ENCODE assay signal across 8 mouse cellular contexts in the genomic region with DNA sequence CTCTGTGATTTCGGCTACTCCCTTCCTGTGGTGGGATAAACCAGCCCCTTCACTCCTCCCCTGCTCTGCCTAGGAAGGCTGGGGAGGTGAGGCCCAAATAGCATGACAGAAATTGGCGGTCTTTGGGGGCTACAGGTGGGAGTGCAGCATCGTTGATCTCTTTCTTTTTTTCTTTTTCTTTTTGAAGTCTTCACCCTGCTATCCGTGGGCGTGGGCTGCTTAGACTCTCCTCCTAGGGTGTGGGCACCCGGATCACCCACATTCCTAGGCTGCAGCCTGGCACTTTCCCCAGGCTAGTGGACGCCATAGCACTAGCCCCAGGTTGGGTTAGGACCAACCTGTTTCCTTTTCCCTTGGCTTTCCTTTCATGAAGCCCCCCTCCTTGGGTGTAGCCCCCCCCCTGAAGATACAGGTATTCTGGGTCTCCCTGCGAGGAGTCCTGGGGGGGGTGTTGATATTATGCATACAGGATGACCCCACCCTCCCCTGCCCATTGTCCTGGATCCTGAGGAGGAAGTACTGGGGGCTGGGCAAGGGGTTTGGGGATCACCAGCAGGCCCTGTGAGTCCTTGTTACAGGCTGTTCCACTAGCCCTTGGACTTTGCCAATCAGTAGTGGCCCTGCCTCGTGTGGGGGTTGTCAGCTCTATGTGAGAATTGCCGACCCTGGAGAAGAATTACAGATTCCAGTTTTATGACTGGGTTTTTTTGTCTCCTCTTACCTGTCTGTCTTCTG. TPM values are rescaled to one million over a fixed set of nuclear protein-coding genes. Genes with fewer than 3 reads are reported as not detected.
DNase-seq lines count a peak whose midpoint lies in the region; ATAC-seq and TF ChIP-seq lines count a peak whose summit lies in the region.

No protein-coding gene starts in this region.

- no peak overlapping the region for H3K27ac ChIP-seq in bone marrow, adult 2 months (ENCODE audit: control insufficient read depth, insufficient read depth, low read depth, low read length, poor library complexity)
- 0 out of 2 replicates have a peak overlapping the region, but pooled peaks have one; percentile 74 for H3K27ac ChIP-seq in liver, embryonic 13.5 days
- no peak overlapping the region for H3K27ac ChIP-seq in stomach, embryonic 14.5 days (ENCODE audit: low read length)

- no peak for ATAC-seq in liver, embryonic 13.5 days (ENCODE audit: low read depth)
- ATAC-seq in stomach, embryonic 14.5 days (ENCODE audit: insufficient number of reproducible peaks, insufficient read depth, low FRiP score, low read depth): no peak

- H3K9me3 ChIP-seq in liver, embryonic 13.5 days (replicated peaks): no peaks in the 10 kb centered on the region
- H3K9me3 ChIP-seq in stomach, embryonic 14.5 days (ENCODE audit: control insufficient read depth, low read depth, low read length): no peaks in the 10 kb centered on the region

- H3K4me1 ChIP-seq in bone marrow, adult 2 months (ENCODE audit: control insufficient read depth, insufficient read depth, low read length): no peaks in the 10 kb centered on the region; the same call in 1 of the 2 replicates
- H3K4me1 ChIP-seq in liver, embryonic 13.5 days (replicated peaks): peaks cover 36% of the 10 kb centered on the region
- peaks cover 18% of the 10 kb centered on the region; the same call in 1 of the 2 replicates for H3K4me1 ChIP-seq in stomach, embryonic 14.5 days (ENCODE audit: control insufficient read depth, insufficient read depth, low read length)

- H3K4me2 ChIP-seq in liver, embryonic 13.5 days: peak overlapping the region; percentile 96
- peak overlapping the region; percentile 84 for H3K4me2 ChIP-seq in stomach, embryonic 14.5 days (replicated peaks; ENCODE audit: low read depth, low read length)

- DNase-seq in gastrocnemius, adult 18-20 months (ENCODE audit: low spot score): peak; percentile 24
- DNase-seq in gastrocnemius, postnatal 36 days: no peak
- peak; percentile 23 to 35 for DNase-seq in heart, postnatal 36 days
- no peak for DNase-seq in liver, embryonic 13.5 days
- DNase-seq in urinary bladder, adult 2 months (ENCODE audit: low spot score): no peak
- no peak for DNase-seq in cerebellum, adult 11-12 months

- peaks cover 35% of the 10 kb centered on the region for H3K27me3 ChIP-seq in liver, embryonic 13.5 days
- no peaks in the 10 kb centered on the region for H3K27me3 ChIP-seq in stomach, embryonic 14.5 days (ENCODE audit: control insufficient read depth, insufficient read depth, low read length)

- peaks cover 24% of the 10 kb centered on the region for H3K36me3 ChIP-seq in liver, embryonic 13.5 days
- H3K36me3 ChIP-seq in stomach, embryonic 14.5 days (ENCODE audit: control insufficient read depth, insufficient read depth, low read length): peaks cover 33% of the 10 kb centered on the region

- no peak for TF ChIP-seq CTCF in bone marrow, adult 2 months (IDR thresholded peaks at IDR 0.05; ENCODE audit: control insufficient read depth, insufficient read depth, low read length)

- TF ChIP-seq POLR2A in bone marrow, adult 2 months (IDR thresholded peaks at IDR 0.05; ENCODE audit: borderline replicate concordance, control insufficient read depth, low read depth, low read length): no peak

- peak overlapping the region; percentile 84 for H3K9ac ChIP-seq in liver, embryonic 13.5 days
- peak overlapping the region; percentile 92 for H3K9ac ChIP-seq in stomach, embryonic 14.5 days (replicated peaks; ENCODE audit: low read depth, low read length)

- intact Hi-C loops in gastrocnemius, postnatal 36 days (cut with DNase I): no loop called here
- intact Hi-C loops in heart, postnatal 36 days (cut with DNase I): loop anchor here (2.0 kb wide), 1 partner anchor 47 kb away; the partner anchor contains the start of gene Pfn1

- WGBS in bone marrow, adult 2 months: 52% methylated on average over 10 of the region's 10 CpGs
- 22% methylated on average over 10 of the region's 10 CpGs for WGBS in liver, embryonic 13.5 days (ENCODE audit: insufficient replicate concordance)
- 4% methylated on average over 10 of the region's 10 CpGs for WGBS in stomach, embryonic 14.5 days

- peak overlapping the region; percentile 75 for H3K4me3 ChIP-seq in bone marrow, adult 2 months (replicated peaks; ENCODE audit: control insufficient read depth, low read depth, low read length)
- H3K4me3 ChIP-seq in liver, embryonic 13.5 days (replicated peaks): peak overlapping the region; percentile 76
- H3K4me3 ChIP-seq in stomach, embryonic 14.5 days (ENCODE audit: low read depth, low read length): peak overlapping the region; percentile 93

RNA-seq across cellular contexts. Expression of gene Kif1c, which starts 1.0 kb away (rescaled TPM):
- total RNA-seq in gastrocnemius, adult 18-20 months (2021): 100 to 1,000 TPM; 587 to 632 TPM
- 100 to 1,000 TPM; 460 to 537 TPM for total RNA-seq in gastrocnemius, postnatal 36 days (2021)
- 10.0 and 13.7 TPM in 2 replicates for polyA plus RNA-seq in bone marrow, adult 2 months (2011; ENCODE audit: insufficient read depth, insufficient read length, low replicate concordance, missing spikeins)
- total RNA-seq in heart, postnatal 36 days (2021): 100 to 1,000 TPM; 469 to 490 TPM
- polyA plus RNA-seq in liver, embryonic 13.5 days (2015; fragmentation: Nextera tagmentation; extraction: Ambion mirVana): 0.58 and 0.73 TPM in 2 replicates
- polyA plus RNA-seq in stomach, embryonic 14.5 days (2014; fragmentation: Nextera tagmentation; extraction: Ambion mirVana): 9.0 and 11.8 TPM in 2 replicates
- 77.5 and 105 TPM in 2 replicates for polyA plus RNA-seq in urinary bladder, adult 2 months (2012; rRNA removed)

RNA-seq across cellular contexts. Expression of gene Inca1, which starts 1.4 kb away (rescaled TPM):
- 1 to 10 TPM; 4.1 to 6.4 TPM for total RNA-seq in gastrocnemius, adult 18-20 months (2021)
- 1 to 10 TPM; 3.7 to 4.5 TPM for total RNA-seq in gastrocnemius, postnatal 36 days (2021)
- not detected in 2 replicates for polyA plus RNA-seq in bone marrow, adult 2 months (2011; ENCODE audit: insufficient read depth, insufficient read length, low replicate concordance, missing spikeins)
- total RNA-seq in heart, postnatal 36 days (2021): 1 to 10 TPM; 4.5 to 6.3 TPM
- polyA plus RNA-seq in liver, embryonic 13.5 days (2015; fragmentation: Nextera tagmentation; extraction: Ambion mirVana): 1.2 and 1.3 TPM in 2 replicates
- 1.0 and 1.9 TPM in 2 replicates for polyA plus RNA-seq in stomach, embryonic 14.5 days (2014; fragmentation: Nextera tagmentation; extraction: Ambion mirVana)
- 4.3 and 5.1 TPM in 2 replicates for polyA plus RNA-seq in urinary bladder, adult 2 months (2012; rRNA removed)

RNA-seq across cellular contexts. Expression of gene Camta2, which starts 13.5 kb away (rescaled TPM):
- total RNA-seq in gastrocnemius, adult 18-20 months (2021): 10 to 100 TPM; 40.6 TPM
- total RNA-seq in gastrocnemius, postnatal 36 days (2021): 10 to 100 TPM; 36.8 to 38.8 TPM
- 11.2 and 24.0 TPM in 2 replicates for polyA plus RNA-seq in bone marrow, adult 2 months (2011; ENCODE audit: insufficient read depth, insufficient read length, low replicate concordance, missing spikeins)
- 10 to 100 TPM; 39.2 to 39.6 TPM for total RNA-seq in heart, postnatal 36 days (2021)
- 2.8 and 3.6 TPM in 2 replicates for polyA plus RNA-seq in liver, embryonic 13.5 days (2015; fragmentation: Nextera tagmentation; extraction: Ambion mirVana)
- polyA plus RNA-seq in stomach, embryonic 14.5 days (2014; fragmentation: Nextera tagmentation; extraction: Ambion mirVana): 16.1 and 19.2 TPM in 2 replicates
- polyA plus RNA-seq in urinary bladder, adult 2 months (2012; rRNA removed): 16.6 and 25.4 TPM in 2 replicates

RNA-seq across cellular contexts. Expression of gene Spag7, which starts 32.2 kb away (rescaled TPM):
- total RNA-seq in gastrocnemius, adult 18-20 months (2021): 100 to 1,000 TPM in 1 of 2 experiments, 10 to 100 TPM in 1; 83.4 to 103 TPM
- total RNA-seq in gastrocnemius, postnatal 36 days (2021): 10 to 100 TPM; 78.9 to 81.6 TPM
- 37.1 and 70.9 TPM in 2 replicates for polyA plus RNA-seq in bone marrow, adult 2 months (2011; ENCODE audit: insufficient read depth, insufficient read length, low replicate concordance, missing spikeins)
- total RNA-seq in heart, postnatal 36 days (2021): 10 to 100 TPM; 95.0 to 98.6 TPM
- 69.2 and 72.4 TPM in 2 replicates for polyA plus RNA-seq in liver, embryonic 13.5 days (2015; fragmentation: Nextera tagmentation; extraction: Ambion mirVana)
- 147 and 170 TPM in 2 replicates for polyA plus RNA-seq in stomach, embryonic 14.5 days (2014; fragmentation: Nextera tagmentation; extraction: Ambion mirVana)
- 89.4 and 93.2 TPM in 2 replicates for polyA plus RNA-seq in urinary bladder, adult 2 months (2012; rRNA removed)

RNA-seq across cellular contexts. Expression of gene Eno3, which starts 44.4 kb away (rescaled TPM):
- total RNA-seq in gastrocnemius, adult 18-20 months (2021): 1,000 to 10,000 TPM; 5,616 to 7,081 TPM
- 1,000 to 10,000 TPM; 8,161 to 9,332 TPM for total RNA-seq in gastrocnemius, postnatal 36 days (2021)
- 14.7 and 29.8 TPM in 2 replicates for polyA plus RNA-seq in bone marrow, adult 2 months (2011; ENCODE audit: insufficient read depth, insufficient read length, low replicate concordance, missing spikeins)
- 1,000 to 10,000 TPM; 1,887 to 1,957 TPM for total RNA-seq in heart, postnatal 36 days (2021)
- 5.5 and 6.7 TPM in 2 replicates for polyA plus RNA-seq in liver, embryonic 13.5 days (2015; fragmentation: Nextera tagmentation; extraction: Ambion mirVana)
- 12.3 and 14.5 TPM in 2 replicates for polyA plus RNA-seq in stomach, embryonic 14.5 days (2014; fragmentation: Nextera tagmentation; extraction: Ambion mirVana)
- polyA plus RNA-seq in urinary bladder, adult 2 months (2012; rRNA removed): 104 and 126 TPM in 2 replicates

Comparison
In these comparisons a context has a peak if more than half of its experiments do, and no peak if none do; other contexts are left out.
1. DNase-seq: peak in gastrocnemius, adult 18-20 months (single experiment) and heart, postnatal 36 days (2 of 2); none in gastrocnemius, postnatal 36 days (0 of 2), liver, embryonic 13.5 days (single experiment), urinary bladder, adult 2 months (single experiment) and cerebellum, adult 11-12 months (single experiment).
2. Peak in every context shown above with its lines, with median percentiles within 50 percentile points of each other: H3K4me3 ChIP-seq.